Mouse (Mus musculus) small intestine, adult 2 months (tissue): Measurements from ENCODE around the gene Mosmo. TPM values are rescaled to one million over a fixed set of nuclear protein-coding genes. Genes with fewer than 3 reads are reported as not detected.
A peak's percentile ranks its signal among the peaks of the same experiment; 100 is the strongest.

Experiments
- H3K27ac ChIP-seq: fragments of 200-500 bp; 2 replicates; pipeline ENCODE4 v1.5.1; 2012; ENCODE audit warnings: low read depth, low read length, control low read depth, inconsistent platforms; ENCODE audit not compliant: insufficient read depth
- H3K27me3 ChIP-seq: fragments of 200-500 bp; 2 replicates; pipeline ENCODE4 v1.6.1; 2012; ENCODE audit warnings: mild to moderate bottlenecking, moderate library complexity, low read length, inconsistent platforms; ENCODE audit not compliant: control insufficient read depth, insufficient read depth
- H3K36me3 ChIP-seq: fragments of 200-500 bp; 2 replicates; pipeline ENCODE4 v1.6.1; 2012; ENCODE audit warnings: mild to moderate bottlenecking, low read length, control low read depth, inconsistent platforms; ENCODE audit not compliant: control insufficient read depth, insufficient read depth
- H3K4me1 ChIP-seq: fragments of 200-500 bp; 2 replicates; pipeline ENCODE4 v1.6.1; 2012; ENCODE audit warnings: low read length, inconsistent platforms, mixed read lengths; ENCODE audit not compliant: control insufficient read depth, insufficient read depth, insufficient read length
- H3K4me3 ChIP-seq: fragments of 200-500 bp; 2 replicates; pipeline ENCODE4 v1.5.1; 2012; ENCODE audit warnings: low read depth, mild to moderate bottlenecking, control low read depth, inconsistent platforms, low read length, moderate library complexity
- CTCF ChIP-seq: fragments of 200-500 bp; IDR thresholded peaks from 2 replicates; pipeline ENCODE4 v1.5.1; 2012; ENCODE audit warnings: low read depth, mild to moderate bottlenecking, control low read depth, inconsistent platforms, low read length, moderate library complexity, mixed read lengths; ENCODE audit not compliant: insufficient replicate concordance, insufficient read length; ENCODE audit errors: extremely low read depth
- POLR2A ChIP-seq: fragments of 200-500 bp; IDR thresholded peaks from 2 replicates; pipeline ENCODE4 v1.6.1; 2012; ENCODE audit warnings: low read depth, mild to moderate bottlenecking, control low read depth, inconsistent platforms, low read length, moderate library complexity
- WGBS: fragments of 180-500 bp; shearing (Covaris S2); methylation state at CpG from one replicate; pipeline ENCODE4 v1.1.7; 2018; 5-methylcytosine and 5-hydroxymethylcytosine counted together
- polyA plus RNA-seq: library from polyadenylated mRNA; depleted of rRNA; stranded (reverse); fragments of >200 nt; gene quantifications from 2 replicates; pipeline ENCODE4 v1.2.3, GENCODE M21; 2012

Gene Mosmo
- polyA plus RNA-seq, 1 experiment = 5.3 TPM

- Histone ChIP-seq H3K4me3 (no peak overlapping the region), H3K4me1 (0 out of 2 replicates have a peak, but pooled peaks cover 4% of the 10 kb centered on the region), H3K36me3 (no peaks in the 10 kb centered on the region), H3K27ac (no peak overlapping the region), H3K27me3 (no peaks in the 10 kb centered on the region)
- TF ChIP-seq POLR2A (no peak), CTCF (no peak)
- 35% methylated on average over 2 of the region's 2 CpGs for WGBS
Observed at GRCm38 (mm10) chr7:120684731-120685161, 7.3 kb downstream of the Mosmo start.

- Histone ChIP-seq H3K36me3 (no peaks in the 10 kb centered on the region), H3K27me3 (no peaks in the 10 kb centered on the region), H3K27ac (no peak overlapping the region), H3K4me3 (no peak overlapping the region), H3K4me1 (0 out of 2 replicates have a peak, but pooled peaks cover 4% of the 10 kb centered on the region)
- no peak for TF ChIP-seq CTCF
- no peak for TF ChIP-seq POLR2A
- WGBS = 74% methylated on average over 6 of the region's 6 CpGs
Observed at GRCm38 (mm10) chr7:120685227-120685626, 7.8 kb downstream of the Mosmo start.

GRCm38 (mm10) chr7:120690634-120691033 lies 13.2 kb downstream of the Mosmo start:
- Histone ChIP-seq H3K4me3 (no peak overlapping the region), H3K36me3 (no peaks in the 10 kb centered on the region), H3K4me1 (no peaks in the 10 kb centered on the region), H3K27me3 (no peaks in the 10 kb centered on the region), H3K27ac (no peak overlapping the region)
- WGBS = 80% methylated on average over 4 of the region's 4 CpGs
- TF ChIP-seq CTCF = peak; percentile 38; the same call in 1 of the 2 replicates
- no peak for TF ChIP-seq POLR2A

GRCm38 (mm10) chr7:120693831-120694375 lies 16.5 kb downstream of the Mosmo start:
- no peak overlapping the region for H3K4me3 ChIP-seq
- H3K27me3 ChIP-seq = no peaks in the 10 kb centered on the region
- no peaks in the 10 kb centered on the region for H3K36me3 ChIP-seq
- H3K4me1 ChIP-seq = no peaks in the 10 kb centered on the region
- 92% methylated on average over 5 of the region's 5 CpGs for WGBS
- no peak overlapping the region for H3K27ac ChIP-seq
- TF ChIP-seq CTCF = no peak
- TF ChIP-seq POLR2A = no peak

- no peak overlapping the region for H3K27ac ChIP-seq
- no peak overlapping the region for H3K4me3 ChIP-seq
- no peaks in the 10 kb centered on the region for H3K4me1 ChIP-seq
- no peak for TF ChIP-seq POLR2A
- no peak for TF ChIP-seq CTCF
- WGBS = 71% methylated on average over 6 of the region's 6 CpGs
- no peaks in the 10 kb centered on the region for H3K27me3 ChIP-seq
- no peaks in the 10 kb centered on the region for H3K36me3 ChIP-seq
Observed at GRCm38 (mm10) chr7:120695196-120695595, 17.8 kb downstream of the Mosmo start.

- H3K4me3 ChIP-seq = no peak overlapping the region
- WGBS = 75% methylated on average over 1 of the region's 1 CpGs
- H3K27me3 ChIP-seq = no peaks in the 10 kb centered on the region
- no peaks in the 10 kb centered on the region for H3K4me1 ChIP-seq
- H3K36me3 ChIP-seq = no peaks in the 10 kb centered on the region
- TF ChIP-seq POLR2A = no peak
- no peak for TF ChIP-seq CTCF
- H3K27ac ChIP-seq = no peak overlapping the region
Observed at GRCm38 (mm10) chr7:120695641-120696040, 18.2 kb downstream of the Mosmo start.

GRCm38 (mm10) chr7:120696331-120696730 lies 18.9 kb downstream of the Mosmo start:
- Histone ChIP-seq H3K27me3 (no peaks in the 10 kb centered on the region), H3K4me3 (no peak overlapping the region), H3K4me1 (no peaks in the 10 kb centered on the region), H3K36me3 (no peaks in the 10 kb centered on the region), H3K27ac (no peak overlapping the region)
- 94% methylated on average over 2 of the region's 2 CpGs for WGBS
- TF ChIP-seq CTCF (no peak), POLR2A (no peak)
